Mouse (Mus musculus): ENCODE data around the gene Hist1h4h. TPM values are rescaled to one million over a fixed set of nuclear protein-coding genes. Genes with fewer than 3 reads are reported as not detected.

Hist1h4h gene
- polyA plus RNA-seq, 1 experiment from 2014 or later: 7.2 TPM

DNA sequence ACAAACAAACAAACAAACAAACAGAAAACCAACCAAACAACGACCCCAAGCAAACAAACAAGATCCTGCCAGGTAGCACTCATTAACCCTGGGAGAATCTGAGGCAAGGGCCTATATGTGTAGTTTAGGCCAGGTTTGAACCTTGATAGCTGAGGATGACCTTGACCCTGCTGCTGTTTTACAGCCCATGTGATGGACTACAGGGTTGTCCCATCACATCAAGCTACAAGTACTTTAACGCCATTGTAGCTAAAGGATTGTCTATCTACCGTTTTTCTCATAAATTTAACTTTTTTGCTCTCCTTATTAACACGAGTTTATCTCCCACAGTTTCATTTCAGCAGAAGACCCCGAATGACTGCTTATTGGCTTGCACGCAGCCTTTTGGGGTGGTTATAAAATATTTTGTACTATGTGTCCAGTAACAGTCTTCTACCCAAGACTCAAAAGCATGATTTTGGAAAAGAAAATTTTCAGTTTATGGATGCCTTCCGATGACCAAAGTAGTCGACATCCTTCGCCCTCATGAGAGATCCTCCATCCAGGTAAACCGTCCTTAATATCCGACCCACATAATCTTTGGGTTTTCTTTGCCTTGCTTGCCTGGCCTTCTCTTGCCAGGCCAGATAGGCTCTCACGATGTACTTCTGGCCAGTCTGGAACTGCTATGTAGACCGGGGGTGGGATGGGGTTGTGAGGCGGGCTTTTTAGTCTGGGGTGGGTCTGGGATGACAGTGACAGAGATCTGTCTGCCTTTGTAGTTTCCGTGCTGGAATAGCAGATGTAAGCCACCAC lies 14.8 kb upstream of the Hist1h4h start:
- peaks cover 4% of the 10 kb centered on the region; the same call in 1 of the 2 replicates for H3K4me1 ChIP-seq
- H3K9ac ChIP-seq: peak overlapping the region; percentile 56
- H3K36me3 ChIP-seq (replicated peaks): no peaks in the 10 kb centered on the region
- H3K4me3 ChIP-seq (replicated peaks): peak overlapping the region; percentile 40
- H3K27ac ChIP-seq: no peak overlapping the region
- ATAC-seq (ENCODE audit: low FRiP score): no peak
- no peaks in the 10 kb centered on the region for H3K9me3 ChIP-seq
- 55% methylated on average over 15 of the region's 15 CpGs for WGBS
- peak overlapping the region; percentile 57 for H3K4me2 ChIP-seq
- no peaks in the 10 kb centered on the region for H3K27me3 ChIP-seq

DNA sequence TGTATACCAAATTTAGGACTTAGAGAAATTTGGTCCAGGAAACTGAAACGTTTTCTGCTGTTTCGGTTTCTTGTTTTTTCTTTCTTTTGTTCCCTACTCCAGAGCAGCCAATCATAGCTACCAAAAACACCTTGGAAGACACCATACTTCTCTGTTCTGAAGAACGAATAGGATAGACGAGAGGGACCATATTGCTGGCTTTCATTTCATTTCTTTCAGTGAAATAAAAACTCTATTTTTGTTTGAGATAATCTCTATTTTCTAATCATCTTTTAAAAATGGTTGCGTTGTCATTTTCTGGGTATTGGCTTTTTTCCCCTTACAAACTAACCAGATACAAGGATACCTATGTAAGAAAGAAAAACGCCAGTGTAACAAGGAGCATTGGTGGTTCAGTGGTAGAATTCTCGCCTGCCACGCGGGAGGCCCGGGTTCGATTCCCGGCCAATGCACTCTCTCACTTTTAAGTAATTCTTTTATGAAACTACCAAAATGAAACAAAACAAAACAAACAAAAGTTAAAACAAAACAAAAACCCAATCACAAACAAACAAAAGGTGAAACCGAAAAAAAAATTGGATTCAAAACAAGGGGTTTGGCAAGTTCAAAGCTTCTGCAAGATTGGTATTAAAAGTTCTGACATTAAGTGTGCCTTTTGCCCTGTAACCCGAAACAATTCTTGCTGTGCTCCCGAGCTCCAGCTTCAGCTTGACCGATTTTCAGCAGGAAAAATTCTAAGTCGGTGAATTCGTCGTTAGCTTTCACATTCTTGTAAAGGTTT lies 13.8 kb upstream of the Hist1h4h start:
- Histone ChIP-seq H3K4me3 (replicated peaks) (peak overlapping the region; percentile 40), H3K4me2 (peak overlapping the region; percentile 55), H3K9me3 (no peaks in the 10 kb centered on the region), H3K27me3 (no peaks in the 10 kb centered on the region), H3K9ac (0 out of 2 replicates have a peak overlapping the region, but pooled peaks have one; percentile 33), H3K36me3 (replicated peaks) (no peaks in the 10 kb centered on the region), H3K4me1 (peaks cover 4% of the 10 kb centered on the region; the same call in 1 of the 2 replicates), H3K27ac (0 out of 2 replicates have a peak overlapping the region, but pooled peaks have one; percentile 61)
- under 1% methylated on average over 19 of the region's 19 CpGs for WGBS
- peak; percentile 66 for ATAC-seq (ENCODE audit: low FRiP score)

DNA sequence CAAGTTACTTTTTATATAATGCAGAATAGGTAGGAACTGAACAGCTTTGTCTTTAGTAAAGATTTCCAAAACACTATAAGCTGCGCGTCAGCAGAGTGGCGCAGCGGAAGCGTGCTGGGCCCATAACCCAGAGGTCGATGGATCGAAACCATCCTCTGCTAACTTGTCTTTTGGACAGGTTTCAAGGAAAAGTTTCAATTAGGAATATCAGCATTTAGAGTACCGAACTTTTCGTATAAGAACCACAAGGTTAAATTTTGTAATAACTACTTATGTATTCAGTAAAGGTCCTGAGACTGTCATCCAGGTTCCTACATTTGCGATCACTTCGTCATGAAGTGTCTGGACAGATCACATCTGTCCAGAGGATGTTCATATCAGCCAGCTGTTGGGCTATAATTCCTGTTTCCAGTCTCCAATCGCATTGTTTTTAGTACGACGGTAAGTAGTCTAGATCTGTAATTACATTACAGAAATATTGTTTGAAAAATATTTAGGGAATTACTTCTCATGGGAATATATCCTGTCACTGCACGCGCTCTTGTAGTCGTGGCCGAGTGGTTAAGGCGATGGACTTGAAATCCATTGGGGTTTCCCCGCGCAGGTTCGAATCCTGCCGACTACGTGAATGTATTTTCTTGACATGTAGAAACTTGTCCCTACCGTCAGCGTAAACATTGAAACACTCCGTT lies 13.1 kb upstream of the Hist1h4h start:
- 0 out of 2 replicates have a peak overlapping the region, but pooled peaks have one; percentile 33 for H3K9ac ChIP-seq

DNA sequence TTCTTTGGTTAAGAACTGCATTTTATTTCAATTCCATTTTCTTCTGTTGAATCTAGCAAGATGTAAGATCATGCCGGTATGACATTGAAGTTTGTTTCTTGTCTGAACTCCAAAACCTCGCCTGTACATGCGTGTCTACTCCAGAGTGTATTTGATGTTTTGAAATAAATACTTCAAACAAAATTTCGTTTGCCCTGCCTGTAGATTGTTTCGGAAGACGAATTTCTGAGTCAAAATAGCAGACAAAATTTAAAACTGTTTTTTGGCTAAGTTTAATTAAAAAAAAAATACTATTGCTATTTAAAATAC lies 12.6 kb upstream of the Hist1h4h start:
- Histone ChIP-seq H3K4me2 (peak overlapping the region; percentile 55), H3K27ac (no peak overlapping the region), H3K4me3 (replicated peaks) (peak overlapping the region; percentile 40), H3K9ac (no peak overlapping the region), H3K36me3 (replicated peaks) (no peaks in the 10 kb centered on the region), H3K9me3 (no peaks in the 10 kb centered on the region), H3K27me3 (no peaks in the 10 kb centered on the region), H3K4me1 (peaks cover 4% of the 10 kb centered on the region; the same call in 1 of the 2 replicates)
- WGBS: 1% methylated on average over 6 of the region's 6 CpGs
- ATAC-seq (ENCODE audit: low FRiP score): no peak

More for the DNA sequence above, 13.1 kb upstream of the Hist1h4h start:
- peaks cover 4% of the 10 kb centered on the region; the same call in 1 of the 2 replicates for H3K4me1 ChIP-seq
- H3K27me3 ChIP-seq: no peaks in the 10 kb centered on the region
- peak overlapping the region; percentile 55 for H3K4me2 ChIP-seq
- H3K4me3 ChIP-seq (replicated peaks): peak overlapping the region; percentile 40
- H3K36me3 ChIP-seq (replicated peaks): no peaks in the 10 kb centered on the region
- 0 out of 2 replicates have a peak overlapping the region, but pooled peaks have one; percentile 61 for H3K27ac ChIP-seq
- peak; percentile 88 for ATAC-seq (ENCODE audit: low FRiP score)
- WGBS: under 1% methylated on average over 27 of the region's 27 CpGs
- H3K9me3 ChIP-seq: no peaks in the 10 kb centered on the region

DNA sequence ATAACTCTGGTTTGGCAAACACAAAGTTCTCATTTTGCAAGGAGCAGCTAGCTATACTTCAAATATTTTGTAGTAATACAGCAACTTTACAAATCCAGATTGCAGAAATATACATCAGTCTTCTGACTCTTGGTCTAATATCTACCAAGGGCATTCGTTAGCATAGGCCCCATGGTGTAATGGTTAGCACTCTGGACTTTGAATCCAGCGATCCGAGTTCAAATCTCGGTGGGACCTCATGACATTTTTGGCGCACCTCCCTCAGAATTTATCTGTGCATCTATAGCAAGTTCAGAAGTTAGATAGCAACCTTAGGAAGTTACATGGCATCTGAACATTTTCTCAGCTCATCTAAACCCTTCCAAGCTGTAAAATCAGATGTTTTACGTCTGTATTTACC lies 12.0 kb upstream of the Hist1h4h start:
- H3K9ac ChIP-seq: no peak overlapping the region
- WGBS: 0% methylated on average over 6 of the region's 6 CpGs
- no peaks in the 10 kb centered on the region for H3K36me3 ChIP-seq (replicated peaks)
- no peaks in the 10 kb centered on the region for H3K27me3 ChIP-seq
- no peaks in the 10 kb centered on the region for H3K9me3 ChIP-seq
- H3K4me3 ChIP-seq (replicated peaks): peak overlapping the region; percentile 38
- peak; percentile 21; the same call in 1 of the 2 replicates for ATAC-seq (ENCODE audit: low FRiP score)
- peak overlapping the region; percentile 55 for H3K4me2 ChIP-seq
- no peak overlapping the region for H3K27ac ChIP-seq
- H3K4me1 ChIP-seq: peaks cover 4% of the 10 kb centered on the region; the same call in 1 of the 2 replicates

DNA sequence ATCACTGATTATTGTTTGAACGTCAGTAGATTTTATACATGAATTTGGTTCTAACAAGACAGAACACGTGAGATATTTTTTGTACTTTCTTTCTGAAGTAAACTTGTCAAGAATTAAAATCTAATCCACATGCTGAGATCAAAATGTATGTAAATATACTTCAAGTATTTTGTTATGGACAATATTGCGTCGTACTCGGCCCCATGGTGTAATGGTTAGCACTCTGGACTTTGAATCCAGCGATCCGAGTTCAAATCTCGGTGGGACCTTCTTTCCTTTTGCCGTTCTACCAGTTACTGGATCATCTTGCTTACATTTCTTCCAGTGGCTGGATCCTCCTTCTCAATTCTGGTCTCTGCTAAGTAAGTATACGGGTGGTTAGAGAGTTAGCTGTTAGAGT lies 11.4 kb upstream of the Hist1h4h start:
- H3K27ac ChIP-seq: no peak overlapping the region
- H3K4me2 ChIP-seq: peak overlapping the region; percentile 55
- H3K27me3 ChIP-seq: no peaks in the 10 kb centered on the region
- H3K36me3 ChIP-seq (replicated peaks): no peaks in the 10 kb centered on the region
- no peak overlapping the region for H3K9ac ChIP-seq
- H3K4me3 ChIP-seq (replicated peaks): peak overlapping the region; percentile 38
- WGBS: under 1% methylated on average over 10 of the region's 10 CpGs
- peak; percentile 36; the same call in 1 of the 2 replicates for ATAC-seq (ENCODE audit: low FRiP score)
- peaks cover 4% of the 10 kb centered on the region; the same call in 1 of the 2 replicates for H3K4me1 ChIP-seq
- no peaks in the 10 kb centered on the region for H3K9me3 ChIP-seq

DNA sequence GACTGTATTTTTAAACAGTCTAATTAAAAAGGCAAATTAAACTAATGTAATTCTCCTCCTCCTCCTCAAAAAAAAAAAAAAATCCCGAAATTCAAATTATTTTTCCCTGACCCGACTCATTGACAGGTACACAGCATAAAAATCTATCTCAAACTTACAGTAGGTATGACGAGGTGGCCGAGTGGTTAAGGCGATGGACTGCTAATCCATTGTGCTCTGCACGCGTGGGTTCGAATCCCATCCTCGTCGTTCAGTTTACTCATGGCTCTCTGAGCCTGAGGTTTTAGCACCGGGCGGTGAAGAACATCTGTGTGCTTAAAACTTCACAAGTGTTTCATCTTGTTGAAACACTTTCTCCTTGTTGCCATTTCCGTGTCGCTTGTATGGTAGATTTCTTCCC lies 9.1 kb upstream of the Hist1h4h start:
- Histone ChIP-seq H3K9me3 (no peaks in the 10 kb centered on the region), H3K27me3 (no peaks in the 10 kb centered on the region), H3K4me3 (replicated peaks) (no peak overlapping the region), H3K27ac (no peak overlapping the region), H3K9ac (no peak overlapping the region), H3K36me3 (replicated peaks) (no peaks in the 10 kb centered on the region), H3K4me2 (peak overlapping the region; percentile 25; the same call in 1 of the 2 replicates), H3K4me1 (peaks cover 7% of the 10 kb centered on the region; the same call in 1 of the 2 replicates)
- 2% methylated on average over 14 of the region's 14 CpGs for WGBS
- no peak for ATAC-seq (ENCODE audit: low FRiP score)

DNA sequence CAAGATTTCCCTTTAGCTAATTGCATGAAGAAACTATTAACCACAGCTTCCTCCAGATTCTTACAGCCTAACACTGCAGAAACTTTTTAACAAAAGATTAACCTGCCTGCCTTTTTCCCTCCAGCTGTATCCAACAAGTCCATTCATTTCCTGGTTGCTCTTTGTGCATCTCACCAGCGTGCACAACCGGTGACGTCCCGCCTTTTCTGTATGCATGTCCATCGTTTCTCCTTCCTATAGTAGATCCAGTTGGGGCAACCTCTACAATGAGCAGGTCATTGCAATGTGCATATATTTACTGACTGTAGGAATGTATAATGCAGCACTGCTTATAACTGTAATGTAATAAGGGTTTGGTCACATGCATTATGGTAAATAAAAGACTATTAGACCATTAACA lies 6.9 kb upstream of the Hist1h4h start:
- no peaks in the 10 kb centered on the region for H3K36me3 ChIP-seq (replicated peaks)
- whole genome bisulfite sequencing: 45% methylated on average over 5 of the region's 5 CpGs
- H3K4me2 ChIP-seq: no peak overlapping the region
- no peaks in the 10 kb centered on the region for H3K9me3 ChIP-seq
- no peak overlapping the region for H3K4me3 ChIP-seq (replicated peaks)
- H3K27me3 ChIP-seq: no peaks in the 10 kb centered on the region
- peaks cover 17% of the 10 kb centered on the region for H3K4me1 ChIP-seq
- H3K9ac ChIP-seq: no peak overlapping the region
- no peak overlapping the region for H3K27ac ChIP-seq
- no peak for ATAC-seq (ENCODE audit: low FRiP score)

DNA sequence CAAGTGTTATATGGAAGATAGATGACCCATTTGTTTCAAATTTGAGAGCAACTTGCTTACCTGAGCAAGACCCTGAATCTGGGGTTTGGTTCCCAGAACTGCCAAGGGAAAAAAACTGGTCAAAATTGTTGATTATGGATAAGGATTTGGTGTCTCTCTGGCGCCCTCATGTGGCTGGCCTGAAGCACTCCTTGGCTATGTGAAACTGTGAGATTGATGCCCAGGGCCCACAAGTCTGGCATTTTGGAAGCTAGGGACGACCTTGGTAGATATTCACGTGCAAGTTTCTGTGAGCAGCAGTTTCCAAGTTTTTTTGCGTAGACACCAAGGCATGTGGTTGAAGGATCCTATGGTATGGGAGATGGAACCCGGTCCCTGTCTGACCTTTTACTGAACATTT lies 6.2 kb upstream of the Hist1h4h start:
- H3K4me2 ChIP-seq: no peak overlapping the region
- whole genome bisulfite sequencing: 7% methylated on average over 5 of the region's 5 CpGs
- peaks cover 19% of the 10 kb centered on the region for H3K4me1 ChIP-seq
- H3K27me3 ChIP-seq: no peaks in the 10 kb centered on the region
- no peak overlapping the region for H3K4me3 ChIP-seq (replicated peaks)
- H3K9me3 ChIP-seq: no peaks in the 10 kb centered on the region
- no peaks in the 10 kb centered on the region for H3K36me3 ChIP-seq (replicated peaks)
- ATAC-seq (ENCODE audit: low FRiP score): no peak
- no peak overlapping the region for H3K27ac ChIP-seq
- H3K9ac ChIP-seq: no peak overlapping the region

DNA sequence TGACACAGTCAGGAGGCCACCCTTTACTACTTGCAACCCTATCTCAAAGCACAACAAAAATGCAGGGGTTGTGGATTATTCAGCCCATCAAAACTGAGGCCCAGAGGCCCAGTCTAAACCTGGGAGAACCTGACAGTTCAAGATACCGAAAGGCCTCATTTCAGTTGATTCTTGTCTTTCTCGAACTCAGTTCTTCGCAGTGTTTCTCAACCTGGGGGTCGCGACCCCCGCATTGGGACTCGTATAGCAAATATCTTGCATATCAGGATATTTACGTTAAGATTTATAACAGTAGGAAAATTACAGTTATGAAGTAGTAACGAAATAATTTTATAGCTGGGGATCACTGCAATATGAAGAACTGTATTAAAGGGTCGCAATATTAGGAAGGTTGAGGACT lies 4.9 kb upstream of the Hist1h4h start:
- peak overlapping the region; percentile 51 for H3K4me2 ChIP-seq
- WGBS: 2% methylated on average over 10 of the region's 10 CpGs
- peaks cover 19% of the 10 kb centered on the region for H3K4me1 ChIP-seq
- H3K4me3 ChIP-seq (replicated peaks): peak overlapping the region; percentile 40
- H3K36me3 ChIP-seq (replicated peaks): no peaks in the 10 kb centered on the region
- H3K9ac ChIP-seq: no peak overlapping the region
- H3K27ac ChIP-seq: no peak overlapping the region
- no peaks in the 10 kb centered on the region for H3K27me3 ChIP-seq
- H3K9me3 ChIP-seq: no peaks in the 10 kb centered on the region
- no peak for ATAC-seq (ENCODE audit: low FRiP score)

DNA sequence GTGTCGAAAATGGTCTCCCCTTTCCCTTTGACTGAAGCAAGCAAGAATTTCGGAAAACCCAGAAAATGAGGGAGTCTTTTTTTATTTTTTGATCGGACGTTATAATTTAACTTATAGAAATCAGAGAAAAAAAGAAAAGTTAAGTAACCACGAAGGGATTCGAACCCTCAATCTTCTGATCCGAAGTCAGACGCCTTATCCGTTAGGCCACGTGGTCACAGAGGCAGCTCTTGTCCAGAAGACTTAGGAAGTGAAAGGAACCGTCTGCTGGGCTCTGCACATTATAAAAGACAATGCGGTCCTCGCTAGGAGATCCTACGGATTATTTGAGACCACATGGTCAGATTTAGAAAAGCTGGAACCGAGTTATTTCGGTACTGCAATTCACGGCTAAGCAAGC lies 4.5 kb upstream of the Hist1h4h start:
- Histone ChIP-seq H3K4me1 (peaks cover 19% of the 10 kb centered on the region), H3K4me3 (replicated peaks) (peak overlapping the region; percentile 40), H3K27me3 (no peaks in the 10 kb centered on the region), H3K9ac (peak overlapping the region; percentile 54), H3K36me3 (replicated peaks) (no peaks in the 10 kb centered on the region), H3K9me3 (no peaks in the 10 kb centered on the region), H3K27ac (peak overlapping the region; percentile 65; the same call in 1 of the 2 replicates), H3K4me2 (peak overlapping the region; percentile 51)
- peak; percentile 67 for ATAC-seq (ENCODE audit: low FRiP score)
- WGBS: under 1% methylated on average over 17 of the region's 17 CpGs

DNA sequence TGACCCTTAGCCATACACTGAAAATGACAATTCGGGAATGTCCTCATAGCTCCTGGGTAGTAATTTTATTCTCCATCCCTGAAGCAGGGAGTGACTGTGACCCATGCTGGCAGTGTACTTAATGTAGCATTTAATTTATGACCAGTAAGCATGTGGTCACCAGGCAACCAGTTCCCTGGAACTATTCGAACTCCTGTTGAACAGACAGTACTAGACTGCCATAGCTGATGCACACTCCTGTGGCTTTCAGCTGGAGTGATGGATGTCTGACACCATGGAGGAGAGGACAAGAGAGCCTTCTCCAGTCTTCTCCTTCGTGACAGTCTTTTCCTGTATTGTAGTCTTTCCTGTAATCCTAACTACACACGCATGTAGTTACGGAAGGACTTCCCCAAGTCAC lies 1.8 kb upstream of the Hist1h4h start:
- H3K36me3 ChIP-seq (replicated peaks): no peaks in the 10 kb centered on the region
- no peak overlapping the region for H3K4me3 ChIP-seq (replicated peaks)
- H3K27me3 ChIP-seq: no peaks in the 10 kb centered on the region
- H3K4me2 ChIP-seq: peak overlapping the region; percentile 19; the same call in 1 of the 2 replicates
- ATAC-seq (ENCODE audit: low FRiP score): no peak
- H3K27ac ChIP-seq: no peak overlapping the region
- H3K9ac ChIP-seq: no peak overlapping the region
- H3K4me1 ChIP-seq: peaks cover 30% of the 10 kb centered on the region
- H3K9me3 ChIP-seq: no peaks in the 10 kb centered on the region
- 90% methylated on average over 5 of the region's 5 CpGs for WGBS
